Mouse (Mus musculus): Measurements from ENCODE around the gene Gm17174. TPM values are rescaled to one million over a fixed set of nuclear protein-coding genes. Genes with fewer than 3 reads are reported as not detected.

Gene Gm17174
- not detected for total RNA-seq (2023)

DNA sequence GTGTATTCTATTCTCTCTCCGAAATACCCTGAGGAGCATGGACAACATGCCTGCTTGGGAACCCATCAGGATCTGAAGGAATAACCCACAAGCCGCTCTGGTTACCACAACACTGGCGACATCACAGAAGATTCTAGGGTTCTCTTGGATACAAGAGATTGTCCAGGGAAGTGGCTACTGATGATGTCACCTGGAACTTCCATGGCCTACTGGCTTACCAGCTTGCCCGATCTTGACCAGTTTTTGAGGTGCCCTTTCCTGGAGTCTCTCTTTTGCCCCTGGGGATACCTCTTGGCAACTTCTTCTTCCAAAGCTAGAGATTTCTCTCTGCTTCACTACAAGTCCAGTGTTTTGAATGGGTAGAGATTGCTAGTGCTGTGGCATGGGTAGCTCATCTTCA lies at the start of gene Gm17174:
Gene Gm17174, minus strand, starts transcription at position 101 of the 400 bp plus-strand sequence.

DNA sequence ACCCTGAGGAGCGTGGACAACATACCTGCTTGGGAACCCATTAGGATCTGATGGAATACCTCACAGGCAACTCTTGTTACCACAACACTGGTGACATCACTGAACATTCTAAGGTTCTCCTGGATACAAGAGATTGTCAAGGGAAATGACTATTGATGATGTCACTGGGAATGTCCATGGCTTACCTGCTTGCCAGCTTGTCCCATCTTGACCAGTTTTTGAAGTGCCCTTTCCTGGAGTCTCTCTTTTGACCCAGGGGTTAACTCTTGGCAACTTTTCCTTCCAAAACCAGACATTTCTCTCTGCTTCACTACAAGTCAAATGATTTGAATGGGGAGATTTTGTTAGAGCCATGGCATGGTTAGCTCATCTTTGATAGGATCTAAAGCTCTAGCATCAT lies 43.6 kb upstream of the Gm17174 start, which contains the start of gene Gm4181:
Gene Gm4181, minus strand, starts transcription at position 101 of the 400 bp plus-strand sequence.

DNA sequence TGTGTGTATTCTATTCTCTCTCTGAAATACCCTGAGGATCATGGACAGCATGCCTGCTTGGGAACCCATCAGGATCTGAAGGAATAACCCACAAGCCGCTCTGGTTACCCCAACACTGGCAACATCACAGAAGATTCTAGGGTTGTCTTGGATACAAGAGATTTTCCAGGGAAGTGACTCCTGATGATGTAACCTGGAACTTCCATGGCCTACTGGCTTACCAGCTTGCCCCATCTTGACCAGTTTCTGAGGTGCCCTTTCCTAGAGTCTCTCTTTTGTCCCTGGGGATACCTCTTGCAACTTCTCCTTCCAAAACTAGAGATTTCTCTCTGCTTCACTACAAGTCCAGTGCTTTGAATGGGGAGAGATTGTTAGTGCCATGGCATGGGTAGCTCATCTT lies 19.3 kb upstream of the Gm17174 start, which contains the start of gene Gm17078:
Gene Gm17078, minus strand, starts transcription at position 101 of the 400 bp plus-strand sequence.

DNA sequence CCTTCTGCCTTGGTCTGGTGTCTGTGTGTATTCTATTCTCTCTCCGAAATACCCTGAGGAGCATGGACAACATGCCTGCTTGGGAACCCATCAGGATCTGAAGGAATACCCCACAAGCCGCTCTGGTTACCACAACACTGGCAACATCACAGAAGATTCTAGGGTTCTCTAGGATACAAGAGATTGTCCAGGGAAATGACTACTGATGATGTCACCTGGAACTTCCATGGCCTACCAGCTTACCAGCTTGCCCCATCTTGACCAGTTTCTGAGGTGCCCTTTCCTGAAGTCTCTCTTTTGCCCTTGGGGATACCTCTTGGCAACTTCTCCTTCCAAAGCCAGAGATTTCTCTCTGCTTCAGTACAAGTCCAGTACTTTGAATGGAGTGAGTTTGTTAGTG lies 18.0 kb downstream of the Gm17174 start, which contains the start of gene Gm17175:
Gene Gm17175, minus strand, starts transcription at position 101 of the 400 bp plus-strand sequence.

DNA sequence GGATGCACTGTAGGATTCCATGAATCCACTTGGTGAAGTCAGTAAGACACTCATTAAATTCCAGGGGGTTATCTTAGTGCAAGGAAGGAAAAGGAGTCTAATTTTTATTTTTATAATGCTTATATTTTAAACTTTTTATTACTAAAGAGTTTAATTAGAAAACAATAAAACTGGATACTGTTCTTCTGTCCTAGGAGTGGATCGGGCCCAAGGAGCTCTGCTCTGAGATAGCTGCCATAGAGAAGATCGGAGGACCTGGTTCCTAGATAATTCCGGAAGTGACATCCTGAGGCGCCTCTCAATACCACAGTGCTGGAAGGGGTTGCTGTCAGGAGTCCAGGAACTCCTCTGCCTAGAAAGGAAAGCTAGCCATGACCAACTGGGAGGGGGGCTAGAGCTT lies 39.4 kb downstream of the Gm17174 start, which contains the start of gene Gm5622:
Gene Gm5622, plus strand, starts transcription at position 301 of the 400 bp plus-strand sequence.

Other genes with a start within 250 kb of the Gm17174 start
- not detected for gene Gm7247, start 230.4 kb downstream of the Gm17174 start, total RNA-seq (2023)
- gene Vmn2r88, start 181.3 kb downstream of the Gm17174 start, total RNA-seq (2023): not detected
- not detected for gene Vmn2r89, start 140.3 kb downstream of the Gm17174 start, total RNA-seq (2023)
- not detected for gene Gm5622, start 39.3 kb downstream of the Gm17174 start, total RNA-seq (2023)
- not detected for gene Gm17175, start 18.1 kb downstream of the Gm17174 start, total RNA-seq (2023)
- not detected for gene Gm17078, start 19.2 kb upstream of the Gm17174 start, total RNA-seq (2023)
- gene Gm4181, start 43.5 kb upstream of the Gm17174 start, total RNA-seq (2023): not detected
- gene Gm17079, start 103.3 kb upstream of the Gm17174 start, total RNA-seq (2023): not detected
- gene Gm5800, start 125.0 kb upstream of the Gm17174 start, total RNA-seq (2023): not detected
- not detected for gene Ang4, start 181.5 kb upstream of the Gm17174 start, total RNA-seq (2023)
- not detected for gene AY358078, start 207.9 kb upstream of the Gm17174 start, total RNA-seq (2023)

Data from T-cell, adult 66 days (primary cell).